In genomic region chr1:58364551-58364950, GRCm38 (mm10) we compare ENCODE assay signal across 27 mouse cellular contexts. TPM values are rescaled to one million over a fixed set of nuclear protein-coding genes. Genes with fewer than 3 reads are reported as not detected.
DNase-seq lines count a peak whose midpoint lies in the region; ATAC-seq and TF ChIP-seq lines count a peak whose summit lies in the region.
"Had no signal": no experiment of that assay in that cellular context is flagged by ENCODE, and none has a peak within 500 bp of the region (broad histone marks: within the 10 kb centered on the region; RNA-seq: fewer than 3 reads in every experiment).

No protein-coding gene starts in this region.

- no peaks in the 10 kb centered on the region for H3K4me1 ChIP-seq in kidney, adult 2 months (ENCODE audit: control insufficient read depth, insufficient read depth, low read length)
- H3K4me1 ChIP-seq in kidney, embryonic 14.5 days (ENCODE audit: control insufficient read depth, insufficient read depth, low read length) = no peaks in the 10 kb centered on the region
- no peaks in the 10 kb centered on the region for H3K4me1 ChIP-seq in kidney, embryonic 16.5 days (ENCODE audit: insufficient read depth, low read length)
- H3K4me1 ChIP-seq: embryonic facial prominence, embryonic 12.5 days; heart, embryonic 15.5 days had no signal

- intact Hi-C loops in heart, postnatal 10 days (cut with DNase I) = no loop called here

- no peak for ATAC-seq in kidney, embryonic 14.5 days (ENCODE audit: low FRiP score, low TSS enrichment)
- no peak for ATAC-seq in kidney, embryonic 16.5 days (ENCODE audit: low FRiP score, low TSS enrichment)
- ATAC-seq: forebrain, embryonic 14.5 days; forebrain, postnatal 0 days; hindbrain, postnatal 0 days; Patski had no signal

- no peaks in the 10 kb centered on the region for H3K27me3 ChIP-seq in kidney, adult 2 months (replicated peaks; ENCODE audit: control insufficient read depth, insufficient read depth, low read length)
- no peaks in the 10 kb centered on the region for H3K27me3 ChIP-seq in kidney, embryonic 14.5 days (ENCODE audit: control insufficient read depth, insufficient read depth, low read length)
- H3K27me3 ChIP-seq in kidney, embryonic 16.5 days (ENCODE audit: insufficient read depth, low read length) = no peaks in the 10 kb centered on the region
- H3K27me3 ChIP-seq: embryonic facial prominence, embryonic 12.5 days; embryonic facial prominence, embryonic 15.5 days; heart, embryonic 12.5 days; heart, embryonic 15.5 days; Patski had no signal

- no peak for TF ChIP-seq POLR2A in kidney, adult 2 months (IDR thresholded peaks at IDR 0.05; ENCODE audit: low read depth, low read length)

- 75% methylated on average over 12 of the region's 12 CpGs for WGBS in kidney, adult 2 months
- 63% methylated on average over 12 of the region's 12 CpGs for WGBS in kidney, embryonic 14.5 days
- 72% methylated on average over 12 of the region's 12 CpGs for WGBS in kidney, embryonic 16.5 days

- H3K4me2 ChIP-seq in kidney, embryonic 14.5 days (replicated peaks; ENCODE audit: low read depth, low read length) = no peak overlapping the region
- H3K4me2 ChIP-seq in kidney, embryonic 16.5 days (replicated peaks; ENCODE audit: low read depth, low read length) = no peak overlapping the region
- H3K4me2 ChIP-seq: embryonic facial prominence, embryonic 12.5 days; embryonic facial prominence, embryonic 15.5 days; heart, embryonic 12.5 days; heart, embryonic 15.5 days; hindbrain, embryonic 14.5 days had no signal

- H3K9ac ChIP-seq in kidney, embryonic 14.5 days (ENCODE audit: low read depth, low read length) = no peak overlapping the region
- no peak overlapping the region for H3K9ac ChIP-seq in kidney, embryonic 16.5 days (replicated peaks; ENCODE audit: low read length)
- H3K9ac ChIP-seq: embryonic facial prominence, embryonic 12.5 days; embryonic facial prominence, embryonic 15.5 days; forebrain, postnatal 0 days; heart, embryonic 12.5 days; heart, embryonic 15.5 days; hindbrain, embryonic 14.5 days had no signal

- H3K36me3 ChIP-seq in kidney, adult 2 months (ENCODE audit: control insufficient read depth, insufficient read depth, low read length) = no peaks in the 10 kb centered on the region
- H3K36me3 ChIP-seq in kidney, embryonic 14.5 days (ENCODE audit: control insufficient read depth, insufficient read depth, low read length) = no peaks in the 10 kb centered on the region
- no peaks in the 10 kb centered on the region for H3K36me3 ChIP-seq in kidney, embryonic 16.5 days (ENCODE audit: insufficient read depth, low read length)
- H3K36me3 ChIP-seq: embryonic facial prominence, embryonic 12.5 days; embryonic facial prominence, embryonic 15.5 days; G1E; heart, embryonic 12.5 days; heart, embryonic 15.5 days had no signal

- no peak for TF ChIP-seq CTCF in kidney, adult 2 months (conservative IDR thresholded peaks at IDR 0.05; ENCODE audit: insufficient read depth, insufficient read length, low read depth, low read length)

- no peak overlapping the region for H3K27ac ChIP-seq in kidney, adult 2 months (ENCODE audit: insufficient read depth, low read depth, low read length)
- H3K27ac ChIP-seq in kidney, embryonic 14.5 days (ENCODE audit: low read depth, low read length) = no peak overlapping the region
- no peak overlapping the region for H3K27ac ChIP-seq in kidney, embryonic 16.5 days (ENCODE audit: low read length)
- H3K27ac ChIP-seq: embryonic facial prominence, embryonic 12.5 days; embryonic facial prominence, embryonic 15.5 days; gastrocnemius, adult 2 months; heart, embryonic 15.5 days; hindbrain, embryonic 14.5 days; hindbrain, postnatal 0 days had no signal

- DNase-seq in heart, adult 11 months = peak; percentile 71
- DNase-seq in heart, postnatal 10 days = no peak
- DNase-seq in kidney, adult 2 months = peak; percentile 70
- peak; percentile 16 to 43 for DNase-seq in kidney, postnatal 36 days
- DNase-seq: adrenal gland, adult 2 months; adrenal gland, postnatal 14 days; cerebellum, adult 11 months; cerebellum, adult 2 months; cerebellum, adult 9-11 months; cerebellum, postnatal 25 days; forebrain, postnatal 0 days; gastrocnemius, adult 2 months; gastrocnemius, postnatal 14 days; heart, adult 18-20 months; heart, postnatal 14 days; heart, postnatal 4 days had no signal

- H3K9me3 ChIP-seq in kidney, embryonic 14.5 days (ENCODE audit: control insufficient read depth, low read length) = peaks cover 3% of the 10 kb centered on the region; the same call in 1 of the 2 replicates
- H3K9me3 ChIP-seq in kidney, embryonic 16.5 days (ENCODE audit: low read length) = 0 out of 2 replicates have a peak, but pooled peaks cover 3% of the 10 kb centered on the region
- H3K9me3 ChIP-seq: embryonic facial prominence, embryonic 12.5 days; embryonic facial prominence, embryonic 15.5 days; heart, embryonic 15.5 days had no signal

- no peak overlapping the region for H3K4me3 ChIP-seq in kidney, adult 2 months (ENCODE audit: insufficient read depth, low read depth, low read length)
- H3K4me3 ChIP-seq in kidney, embryonic 14.5 days (ENCODE audit: low read length) = no peak overlapping the region
- H3K4me3 ChIP-seq in kidney, embryonic 16.5 days (ENCODE audit: low read length) = no peak overlapping the region
- H3K4me3 ChIP-seq: embryonic facial prominence, embryonic 12.5 days; embryonic facial prominence, embryonic 15.5 days; gastrocnemius, adult 2 months; heart, embryonic 12.5 days; heart, embryonic 15.5 days had no signal

RNA-seq across cellular contexts. Expression of gene Bzw1, which starts 28.1 kb away (rescaled TPM):
- 100 to 1,000 TPM; 109 to 117 TPM for total RNA-seq in heart, postnatal 10 days (2021)
- 24.8 and 32.2 TPM in 2 replicates for polyA plus RNA-seq in kidney, adult 2 months (2012; rRNA removed)
- polyA plus RNA-seq in kidney, embryonic 14.5 days (2014; fragmentation: Nextera tagmentation; extraction: Ambion mirVana) = 297 and 476 TPM in 2 replicates
- 350 and 352 TPM in 2 replicates for polyA plus RNA-seq in kidney, embryonic 16.5 days (2015; fragmentation: Nextera tagmentation; extraction: Ambion mirVana)

RNA-seq across cellular contexts. Expression of gene Clk1, which starts 59.3 kb away (rescaled TPM):
- total RNA-seq in heart, postnatal 10 days (2021) = 10 to 100 TPM; 62.6 to 80.1 TPM
- 35.1 and 45.9 TPM in 2 replicates for polyA plus RNA-seq in kidney, adult 2 months (2012; rRNA removed)
- polyA plus RNA-seq in kidney, embryonic 14.5 days (2014; fragmentation: Nextera tagmentation; extraction: Ambion mirVana) = 205 and 214 TPM in 2 replicates
- 191 and 204 TPM in 2 replicates for polyA plus RNA-seq in kidney, embryonic 16.5 days (2015; fragmentation: Nextera tagmentation; extraction: Ambion mirVana)

Comparison
In these comparisons a context has a peak if more than half of its experiments do, and no peak if none do; other contexts are left out.
1. DNase-seq: peak in heart, adult 11 months (single experiment), kidney, adult 2 months (single experiment) and kidney, postnatal 36 days (2 of 2); none in heart, postnatal 10 days (0 of 2).